ENCODE assay signal across 10 mouse cellular contexts in the genomic region with DNA sequence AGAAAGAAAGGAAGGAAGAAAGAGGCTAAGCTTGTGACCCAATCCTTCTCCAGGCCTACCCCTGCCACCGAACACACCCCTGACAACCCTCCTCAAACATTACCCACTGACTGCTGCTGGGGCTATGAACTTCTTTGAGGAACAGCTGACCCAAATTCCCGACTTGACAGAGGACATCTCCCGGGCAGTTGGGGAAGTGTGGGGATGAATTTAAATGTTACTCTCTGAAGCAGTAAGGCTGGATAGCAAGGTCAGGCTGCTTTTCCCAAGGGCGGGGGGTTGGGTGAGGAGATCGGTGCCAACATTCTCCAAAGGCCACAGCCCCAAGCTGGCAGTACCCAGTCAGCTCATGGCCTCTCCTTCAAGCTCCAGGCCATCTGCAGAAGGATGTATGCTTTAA. TPM values are rescaled to one million over a fixed set of nuclear protein-coding genes. Genes with fewer than 3 reads are reported as not detected.
DNase-seq lines count a peak whose midpoint lies in the region; ATAC-seq and TF ChIP-seq lines count a peak whose summit lies in the region.
"Had no signal": no experiment of that assay in that cellular context is flagged by ENCODE, and none has a peak within 500 bp of the region (broad histone marks: within the 10 kb centered on the region; RNA-seq: fewer than 3 reads in every experiment).

No protein-coding gene starts in this region.

- H3K4me3 ChIP-seq in kidney, adult 2 months (ENCODE audit: insufficient read depth, low read depth, low read length): no peak overlapping the region
- H3K4me3 ChIP-seq in kidney, embryonic 16.5 days (ENCODE audit: low read length): no peak overlapping the region
- H3K4me3 ChIP-seq in testis, adult 2 months (ENCODE audit: control insufficient read depth, low read depth, low read length): no peak overlapping the region

- H3K4me1 ChIP-seq in kidney, adult 2 months (ENCODE audit: control insufficient read depth, insufficient read depth, low read length): peaks cover 17% of the 10 kb centered on the region
- 0 out of 2 replicates have a peak, but pooled peaks cover 5% of the 10 kb centered on the region for H3K4me1 ChIP-seq in kidney, embryonic 16.5 days (ENCODE audit: insufficient read depth, low read length)
- H3K4me1 ChIP-seq in testis, adult 2 months (ENCODE audit: control insufficient read depth, insufficient read depth, low read length): no peaks in the 10 kb centered on the region

- no peak for ATAC-seq in kidney, embryonic 16.5 days (ENCODE audit: low FRiP score, low TSS enrichment)
- ATAC-seq: lung, postnatal 0 days; Patski had no signal

- no peaks in the 10 kb centered on the region for H3K27me3 ChIP-seq in kidney, adult 2 months (replicated peaks; ENCODE audit: control insufficient read depth, insufficient read depth, low read length)
- no peaks in the 10 kb centered on the region for H3K27me3 ChIP-seq in kidney, embryonic 16.5 days (ENCODE audit: insufficient read depth, low read length)
- no peaks in the 10 kb centered on the region for H3K27me3 ChIP-seq in testis, adult 2 months (ENCODE audit: control insufficient read depth, insufficient read depth, low read length)
- H3K27me3 ChIP-seq: Patski had no signal

- 38% methylated on average over 5 of the region's 5 CpGs for WGBS in kidney, adult 2 months
- WGBS in kidney, embryonic 16.5 days: 68% methylated on average over 5 of the region's 5 CpGs

- H3K27ac ChIP-seq in kidney, adult 2 months (ENCODE audit: insufficient read depth, low read depth, low read length): peak overlapping the region; percentile 75
- no peak overlapping the region for H3K27ac ChIP-seq in kidney, embryonic 16.5 days (ENCODE audit: low read length)
- 0 out of 2 replicates have a peak overlapping the region, but pooled peaks have one; percentile 63 for H3K27ac ChIP-seq in testis, adult 2 months (ENCODE audit: control insufficient read depth, insufficient read depth, low read depth, low read length)

- TF ChIP-seq POLR2A in kidney, adult 2 months (IDR thresholded peaks at IDR 0.05; ENCODE audit: low read depth, low read length): no peak
- TF ChIP-seq POLR2A in testis, adult 2 months (IDR thresholded peaks at IDR 0.05; ENCODE audit: control insufficient read depth, low read depth, low read length): no peak

- intact Hi-C loops in gastrocnemius, postnatal 14 days (cut with DNase I; ENCODE audit: low total_unique reads): no loop called here

- DNase-seq in cerebellum, adult 11-12 months: peak; percentile 35
- DNase-seq in cerebellum, adult 11 months: no peak
- DNase-seq in kidney, adult 2 months: peak; percentile 71
- DNase-seq in testis, postnatal 10 days (ENCODE audit: low spot score): no peak
- no peak for DNase-seq in gastrocnemius, postnatal 14 days
- DNase-seq in MN1 (ENCODE audit: low spot score): no peak

- no peak for TF ChIP-seq CTCF in kidney, adult 2 months (conservative IDR thresholded peaks at IDR 0.05; ENCODE audit: insufficient read depth, insufficient read length, low read depth, low read length)
- TF ChIP-seq CTCF in testis, adult 2 months (IDR thresholded peaks at IDR 0.05; ENCODE audit: control insufficient read depth, insufficient read depth, insufficient replicate concordance, low read depth, low read length): no peak

- no peak overlapping the region for H3K9ac ChIP-seq in kidney, embryonic 16.5 days (replicated peaks; ENCODE audit: low read length)

- H3K9me3 ChIP-seq in kidney, embryonic 16.5 days (ENCODE audit: low read length): no peaks in the 10 kb centered on the region

- no peak overlapping the region for H3K4me2 ChIP-seq in kidney, embryonic 16.5 days (replicated peaks; ENCODE audit: low read depth, low read length)

- no peaks in the 10 kb centered on the region for H3K36me3 ChIP-seq in kidney, adult 2 months (ENCODE audit: control insufficient read depth, insufficient read depth, low read length)
- H3K36me3 ChIP-seq in kidney, embryonic 16.5 days (ENCODE audit: insufficient read depth, low read length): no peaks in the 10 kb centered on the region
- H3K36me3 ChIP-seq in testis, adult 2 months (ENCODE audit: control insufficient read depth, insufficient read depth, low read length): no peaks in the 10 kb centered on the region

RNA-seq across cellular contexts. Expression of a gene that starts 24.1 kb away (rescaled TPM):
- 90.3 and 91.1 TPM in 2 replicates for polyA plus RNA-seq in kidney, adult 2 months (2012; rRNA removed)
- 481 and 498 TPM in 2 replicates for polyA plus RNA-seq in kidney, embryonic 16.5 days (2015; fragmentation: Nextera tagmentation; extraction: Ambion mirVana)
- 280 and 283 TPM in 2 replicates for polyA plus RNA-seq in testis, adult 2 months (2012; rRNA removed)
- 100 to 1,000 TPM; 111 to 128 TPM for total RNA-seq in gastrocnemius, postnatal 14 days (2021)

RNA-seq across cellular contexts. Expression of a gene that starts 28.1 kb away (rescaled TPM):
- 2.8 and 4.3 TPM in 2 replicates for polyA plus RNA-seq in kidney, adult 2 months (2012; rRNA removed)
- 78.6 and 84.8 TPM in 2 replicates for polyA plus RNA-seq in kidney, embryonic 16.5 days (2015; fragmentation: Nextera tagmentation; extraction: Ambion mirVana)
- polyA plus RNA-seq in testis, adult 2 months (2012; rRNA removed): 1.7 and 1.8 TPM in 2 replicates
- 1 to 10 TPM; 1.7 to 3.4 TPM for total RNA-seq in gastrocnemius, postnatal 14 days (2021)

Comparison
In these comparisons a context has a peak if more than half of its experiments do, and no peak if none do; other contexts are left out.
1. DNase-seq: peak in cerebellum, adult 11-12 months (single experiment) and kidney, adult 2 months (single experiment); none in cerebellum, adult 11 months (single experiment), testis, postnatal 10 days (single experiment), gastrocnemius, postnatal 14 days (single experiment) and MN1 (single experiment).
2. RNA of a gene that starts 28.1 kb away (polyA plus RNA-seq): 78.6 to 84.8 TPM in kidney, embryonic 16.5 days; 2.8 to 4.3 TPM in kidney, adult 2 months and 1.7 to 1.8 TPM in testis, adult 2 months; every median in the first group is over 10 times any median in the second.